Mouse (Mus musculus) layer of hippocampus, adult 2 months (tissue): Measurements from ENCODE around the gene Ppif. TPM values are rescaled to one million over a fixed set of nuclear protein-coding genes. Genes with fewer than 3 reads are reported as not detected.

Experiments used
- DNase-seq, 2 experiments: peaks; one replicate each; pipeline ENCODE4 v3.0.0; 2022; ENCODE audit warnings: low spot score in 2 of 2
- H3K27ac ChIP-seq: fragments of 200-600 bp; 2 replicates; pipeline ENCODE4 v1.8.1; 2022
- H3K4me3 ChIP-seq: fragments of 200-600 bp; 2 replicates; pipeline ENCODE4 v1.8.1; 2022; ENCODE audit warnings: mild to moderate bottlenecking
- CTCF ChIP-seq: fragments of 200-600 bp; conservative IDR thresholded peaks from 2 replicates; pipeline ENCODE4 v1.8.1; 2022; ENCODE audit warnings: antibody characterized with exemption, mild to moderate bottlenecking, moderate library complexity
- long read RNA-seq, 2 experiments: library from polyadenylated mRNA; stranded (forward); transcript quantifications; one replicate each; pipeline ENCODE4 v2.0.0; 2021; ENCODE audit warnings: borderline mapping rate in 2 of 2
- total RNA-seq, 2 experiments: library from RNA; stranded (reverse); gene quantifications; 2 replicates each; pipeline ENCODE4 v1.2.3; 2021

The Ppif gene
- 10 to 100 TPM; 27.4 to 34.2 TPM for total RNA-seq
- long read RNA-seq, experiment 1, transcript Ppif-201 (6 exons, 1,549 nt), result major isoform, 34 of 42 reads
- long read RNA-seq, experiment 1, partial matches to known transcripts, result 3 of 42 reads
- long read RNA-seq, experiment 1, other reads (novel, unspliced or antisense), result 4 of 42 reads
- long read RNA-seq, experiment 2, transcript Ppif-201 (6 exons, 1,549 nt), result major isoform, 38 of 43 reads
- long read RNA-seq, experiment 2, partial matches to known transcripts, result 4 of 43 reads
- long read RNA-seq, experiment 2, other reads (novel, unspliced or antisense), result 1 of 43 reads

- peak within 1 kb of the TSS; percentile 91 for H3K27ac ChIP-seq
- TF ChIP-seq CTCF, result peak; percentile 92
- H3K4me3 ChIP-seq, result peak within 1 kb of the TSS; percentile 73
- DNase-seq, result peak; percentile 94 to 99
Measured at GRCm38 (mm10) chr14:25693888-25694568, at the start of gene Ppif. TSS of gene Ppif (plus strand) at chr14:25694154.

GRCm38 (mm10) chr14:25645717-25646116 lies 48.2 kb upstream of the Ppif start:
- Histone ChIP-seq H3K4me3 (no peak overlapping the region), H3K27ac (no peak overlapping the region)
- no peak for DNase-seq
- TF ChIP-seq CTCF, result no peak

DNA sequence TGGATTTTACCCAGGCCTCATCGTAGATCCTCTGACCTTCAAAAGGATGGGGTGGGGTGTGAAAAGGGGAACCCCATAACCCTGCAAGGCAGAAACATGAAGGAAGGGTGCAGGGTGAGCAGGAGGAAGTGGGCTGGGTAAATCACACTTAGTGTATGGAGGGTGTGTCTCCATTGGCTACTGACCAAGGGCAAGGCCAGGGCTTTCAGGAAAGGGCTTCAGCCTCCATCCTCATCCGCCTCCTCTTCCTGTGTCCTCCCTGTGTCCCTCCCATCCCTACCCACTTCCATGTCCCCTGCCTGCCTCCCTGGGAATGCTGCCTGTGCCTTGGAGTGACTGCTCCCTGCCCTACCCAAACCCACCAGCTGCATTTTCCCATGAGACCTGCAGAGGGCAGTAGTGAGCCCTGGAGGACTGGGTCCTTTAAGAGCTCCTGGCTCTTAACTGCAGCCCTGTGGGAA lies 47.8 kb upstream of the Ppif start:
- peak; percentile 94 for TF ChIP-seq CTCF
- peak; percentile 56 to 76 for DNase-seq
- H3K27ac ChIP-seq, result no peak overlapping the region
- H3K4me3 ChIP-seq, result no peak overlapping the region

DNA sequence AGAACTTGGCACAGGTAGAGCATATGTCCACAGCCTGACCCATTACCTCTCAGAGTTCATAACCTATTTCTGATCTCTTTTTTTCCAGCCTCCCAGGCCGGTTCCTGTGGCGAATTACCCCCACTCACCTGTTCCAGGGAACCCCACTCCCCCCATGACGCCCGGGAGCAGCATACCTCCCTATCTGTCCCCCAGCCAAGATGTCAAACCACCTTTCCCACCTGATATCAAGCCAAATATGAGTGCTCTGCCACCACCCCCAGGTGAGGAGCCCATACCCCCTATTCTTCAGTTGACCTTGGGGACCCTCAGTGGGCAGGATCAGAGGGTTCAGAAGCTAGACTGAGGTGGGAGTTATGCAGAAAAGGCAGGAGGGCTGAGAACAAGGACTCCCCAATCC lies 42.8 kb upstream of the Ppif start:
- no peak for DNase-seq
- H3K27ac ChIP-seq, result no peak overlapping the region
- no peak overlapping the region for H3K4me3 ChIP-seq
- no peak for TF ChIP-seq CTCF

GRCm38 (mm10) chr14:25651905-25652304 lies 42.0 kb upstream of the Ppif start:
- DNase-seq, result no peak
- TF ChIP-seq CTCF, result no peak
- H3K27ac ChIP-seq, result no peak overlapping the region
- H3K4me3 ChIP-seq, result no peak overlapping the region

GRCm38 (mm10) chr14:25654401-25655197 lies 39.4 kb upstream of the Ppif start:
- no peak for TF ChIP-seq CTCF
- peak overlapping the region; percentile 51 for H3K27ac ChIP-seq
- no peak overlapping the region for H3K4me3 ChIP-seq
- DNase-seq, result peak in 1 of 2 experiments; percentile 26

DNA sequence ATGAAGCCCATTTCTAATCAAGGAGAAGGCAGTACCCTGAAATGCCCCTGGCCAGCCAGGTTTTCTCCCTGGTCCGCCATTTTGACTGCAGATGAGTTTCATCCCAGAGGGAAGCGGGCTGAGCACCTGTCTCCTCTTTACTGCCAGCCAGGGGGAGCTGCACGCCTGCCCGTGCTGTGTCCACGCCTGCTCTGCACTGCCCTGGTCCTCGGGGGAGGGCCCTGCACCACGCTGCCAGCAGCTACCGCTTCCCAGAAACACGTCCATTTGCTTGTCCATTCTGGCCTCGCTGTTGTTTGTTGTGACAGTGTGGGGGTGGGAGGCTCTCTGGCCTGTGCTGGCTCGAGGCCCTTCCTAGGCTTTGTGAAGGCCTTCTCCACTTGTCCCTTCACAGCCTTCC lies 33.3 kb upstream of the Ppif start:
- peak; percentile 70 for TF ChIP-seq CTCF
- no peak for DNase-seq
- H3K27ac ChIP-seq, result peak overlapping the region; percentile 57; the same call in 1 of the 2 replicates

GRCm38 (mm10) chr14:25661185-25661920 lies 32.6 kb upstream of the Ppif start:
- DNase-seq, result no peak
- H3K4me3 ChIP-seq, result no peak overlapping the region
- peak overlapping the region; percentile 57; the same call in 1 of the 2 replicates for H3K27ac ChIP-seq
- no peak for TF ChIP-seq CTCF

More for the DNA sequence above, 33.3 kb upstream of the Ppif start:
- no peak overlapping the region for H3K4me3 ChIP-seq

- no peak for DNase-seq
- peak overlapping the region; percentile 62 for H3K27ac ChIP-seq
- H3K4me3 ChIP-seq, result no peak overlapping the region
- TF ChIP-seq CTCF, result no peak
Measured at GRCm38 (mm10) chr14:25663649-25664309, 30.2 kb upstream of the Ppif start.

DNA sequence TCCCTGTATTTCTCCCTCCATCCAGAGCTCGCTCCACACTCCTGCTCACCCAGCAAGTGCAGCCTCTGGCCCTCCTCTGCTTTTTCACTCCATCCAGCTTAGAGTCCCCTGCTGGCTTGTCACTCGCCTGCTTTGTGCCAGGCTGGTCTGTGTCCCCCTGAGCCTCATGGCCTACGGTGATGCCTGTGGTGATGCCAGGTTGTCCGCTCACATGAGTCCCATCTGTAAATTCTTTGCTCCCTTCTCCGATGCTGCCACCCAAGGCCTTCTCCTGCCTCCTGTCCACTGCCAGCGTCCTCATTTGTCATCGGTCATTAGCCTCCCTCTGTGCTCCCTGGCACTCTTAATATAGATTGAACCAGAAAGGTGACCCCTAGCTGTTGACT lies 29.7 kb upstream of the Ppif start:
- H3K4me3 ChIP-seq, result no peak overlapping the region

DNA sequence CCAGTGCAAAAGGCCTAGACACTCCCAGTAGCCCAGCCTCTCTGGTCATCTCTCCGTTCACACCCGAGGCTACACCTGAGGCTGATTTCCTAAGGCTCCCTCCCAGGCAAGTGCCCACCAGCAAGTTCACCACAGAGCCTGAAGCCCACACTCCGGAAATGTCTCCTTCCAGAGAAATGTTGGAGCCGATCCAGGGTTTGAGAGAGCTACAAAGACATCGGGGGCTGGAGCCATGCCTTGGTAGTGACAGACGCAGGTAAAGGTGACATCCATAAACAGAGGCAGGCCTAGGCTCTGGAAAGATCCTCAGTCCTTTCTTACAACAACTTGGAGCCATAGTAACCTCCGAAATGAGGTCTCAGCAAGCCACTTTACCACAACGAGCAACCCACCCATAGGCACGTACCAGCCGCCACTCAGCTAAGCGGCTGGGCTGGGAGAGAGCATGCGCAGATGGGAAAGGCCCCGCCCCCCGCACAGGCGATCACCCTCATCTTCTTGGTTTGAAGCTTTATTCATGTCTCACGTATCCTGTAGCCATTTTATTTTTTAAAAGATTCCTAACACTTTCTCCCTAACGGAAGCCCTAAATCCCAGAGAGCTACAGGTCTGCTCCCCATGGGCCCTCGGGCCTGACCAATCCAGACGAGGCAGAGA lies 28.5 kb upstream of the Ppif start:
- Histone ChIP-seq H3K27ac (peak overlapping the region; percentile 76), H3K4me3 (no peak overlapping the region)
- peak; percentile 33 to 70 for DNase-seq
- TF ChIP-seq CTCF, result no peak

More for the DNA sequence above, 29.7 kb upstream of the Ppif start:
- DNase-seq, result no peak
- no peak for TF ChIP-seq CTCF
- H3K27ac ChIP-seq, result peak overlapping the region; percentile 62
